In the genomic region with DNA sequence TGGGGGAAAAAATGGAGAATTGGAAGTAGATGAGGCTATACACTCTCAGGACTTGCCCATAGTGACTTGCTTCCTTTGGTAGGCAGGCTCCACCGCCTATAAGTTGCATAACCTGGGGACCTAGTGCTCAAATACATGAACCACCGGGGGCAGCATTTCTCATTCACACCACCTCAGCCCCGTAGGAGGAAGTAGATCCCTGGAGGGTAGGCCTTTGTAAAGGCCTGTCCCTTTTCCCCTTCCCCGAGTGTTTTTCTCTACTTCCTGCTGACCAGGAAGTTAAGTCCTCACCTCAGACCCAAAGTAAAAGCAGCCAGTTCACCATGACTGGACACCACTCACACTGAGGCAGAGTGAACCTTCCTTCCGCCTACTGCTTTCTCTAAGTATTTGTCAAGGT, we compare ENCODE assay signal across 13 mouse cellular contexts.
DNase-seq lines count a peak whose midpoint lies in the region; ATAC-seq and TF ChIP-seq lines count a peak whose summit lies in the region.
"Had no signal": no experiment of that assay in that cellular context is flagged by ENCODE, and none has a peak within 500 bp of the region (broad histone marks: within the 10 kb centered on the region; RNA-seq: fewer than 3 reads in every experiment).

No protein-coding gene starts in this region.

- no peak overlapping the region for H3K4me3 ChIP-seq in stomach, postnatal 0 days (ENCODE audit: low read depth, low read length)
- no peak overlapping the region for H3K4me3 ChIP-seq in midbrain, embryonic 15.5 days
- H3K4me3 ChIP-seq: embryonic facial prominence, embryonic 15.5 days; heart, embryonic 13.5 days had no signal

- no peak for ATAC-seq in stomach, postnatal 0 days (ENCODE audit: low FRiP score, low TSS enrichment)
- ATAC-seq in midbrain, embryonic 15.5 days (replicated peaks), result no peak
- ATAC-seq: midbrain, embryonic 16.5 days had no signal

- 76% methylated on average over 5 of the region's 5 CpGs for WGBS in stomach, postnatal 0 days
- WGBS in midbrain, embryonic 15.5 days, result 74% methylated on average over 5 of the region's 5 CpGs

- DNase-seq in embryo, embryonic 10 days (ENCODE audit: low spot score), result peak; percentile 14
- no peak for DNase-seq in embryo, embryonic 9.5 days (ENCODE audit: extremely low spot score)
- DNase-seq in retina, postnatal 1 day, result peak; percentile 14
- DNase-seq in retina, embryonic 14.5 days (ENCODE audit: low spot score), result no peak
- DNase-seq in brain, embryonic 14.5 days (ENCODE audit: low read depth), result no peak
- DNase-seq in stomach, postnatal 0 days (ENCODE audit: low spot score), result no peak
- no peak for DNase-seq in heart, postnatal 36 days
- DNase-seq: adrenal gland, postnatal 14 days; kidney, adult 2 months had no signal

- TF ChIP-seq CTCF in brain, embryonic 14.5 days (IDR thresholded peaks at IDR 0.05; ENCODE audit: borderline replicate concordance, extremely low read depth, insufficient read depth, insufficient read length), result peak; percentile 11; the same call in 1 of the 2 replicates
- TF ChIP-seq CTCF in stomach, postnatal 0 days (IDR thresholded peaks at IDR 0.05; ENCODE audit: low read depth), result peak; percentile 29; the same call in 1 of the 2 replicates

- no peak for TF ChIP-seq EP300 in stomach, postnatal 0 days (optimal IDR thresholded peaks at IDR 0.05)

- H3K4me2 ChIP-seq in stomach, postnatal 0 days (replicated peaks; ENCODE audit: low read depth), result no peak overlapping the region
- no peak overlapping the region for H3K4me2 ChIP-seq in midbrain, embryonic 15.5 days
- H3K4me2 ChIP-seq: embryonic facial prominence, embryonic 15.5 days; heart, embryonic 13.5 days had no signal

- H3K4me1 ChIP-seq in stomach, postnatal 0 days (replicated peaks; ENCODE audit: control insufficient read depth, insufficient read depth), result no peaks in the 10 kb centered on the region
- H3K4me1 ChIP-seq in midbrain, embryonic 15.5 days, result no peaks in the 10 kb centered on the region; the same call in 1 of the 2 replicates
- H3K4me1 ChIP-seq: embryonic facial prominence, embryonic 15.5 days; heart, embryonic 13.5 days had no signal

- H3K36me3 ChIP-seq in stomach, postnatal 0 days (ENCODE audit: control insufficient read depth, insufficient read depth, low read length), result no peaks in the 10 kb centered on the region
- H3K36me3 ChIP-seq in midbrain, embryonic 15.5 days (replicated peaks), result no peaks in the 10 kb centered on the region
- H3K36me3 ChIP-seq: embryonic facial prominence, embryonic 15.5 days; heart, embryonic 13.5 days had no signal

- H3K27me3 ChIP-seq in stomach, postnatal 0 days (ENCODE audit: control insufficient read depth, insufficient read depth, low read length), result no peaks in the 10 kb centered on the region
- H3K27me3 ChIP-seq in midbrain, embryonic 15.5 days (replicated peaks), result no peaks in the 10 kb centered on the region
- H3K27me3 ChIP-seq: embryonic facial prominence, embryonic 15.5 days; heart, embryonic 13.5 days had no signal

- intact Hi-C loops in heart, postnatal 36 days (cut with DNase I), result no loop called here

- H3K9ac ChIP-seq in stomach, postnatal 0 days (ENCODE audit: low read length), result no peak overlapping the region
- no peak overlapping the region for H3K9ac ChIP-seq in midbrain, embryonic 15.5 days
- H3K9ac ChIP-seq: embryonic facial prominence, embryonic 15.5 days; heart, embryonic 13.5 days had no signal

- no peak for TF ChIP-seq POLR2A in brain, embryonic 14.5 days (IDR thresholded peaks at IDR 0.05; ENCODE audit: borderline replicate concordance, extremely low read depth, insufficient read depth, insufficient read length, poor library complexity, severe bottlenecking)

- no peaks in the 10 kb centered on the region for H3K9me3 ChIP-seq in stomach, postnatal 0 days (ENCODE audit: control insufficient read depth, low read length)
- no peaks in the 10 kb centered on the region for H3K9me3 ChIP-seq in midbrain, embryonic 15.5 days
- H3K9me3 ChIP-seq: embryonic facial prominence, embryonic 15.5 days; heart, embryonic 13.5 days had no signal

- H3K27ac ChIP-seq in stomach, postnatal 0 days (replicated peaks), result no peak overlapping the region
- no peak overlapping the region for H3K27ac ChIP-seq in midbrain, embryonic 15.5 days
- H3K27ac ChIP-seq: embryonic facial prominence, embryonic 15.5 days; heart, embryonic 13.5 days had no signal

Comparison
In these comparisons a context has a peak if more than half of its experiments do, and no peak if none do; other contexts are left out.
1. DNase-seq: peak in embryo, embryonic 10 days (single experiment) and retina, postnatal 1 day (single experiment); none in embryo, embryonic 9.5 days (single experiment), retina, embryonic 14.5 days (single experiment), brain, embryonic 14.5 days (single experiment), stomach, postnatal 0 days (single experiment) and heart, postnatal 36 days (0 of 2).